Mouse (Mus musculus) layer of hippocampus, adult 9-11 months (tissue): ENCODE measurements around the gene Cyp4f37.
A peak's percentile ranks its signal among the peaks of the same experiment; 100 is the strongest.

ENCODE experiments used
- DNase-seq: peaks from one replicate; pipeline ENCODE4 v3.0.0; 2022

The Cyp4f37 gene

GRCm38 (mm10) chr17:32685048-32685750 lies 64.1 kb downstream of the Cyp4f37 start, which contains the start of gene Cyp4f15:
TSS of gene Cyp4f15 (plus strand) at chr17:32685627.
- DNase-seq = peak; percentile 44
